Mouse (Mus musculus): ENCODE measurements around the gene Mok.
"Not testable (repeated sequence)": the region's sequence is repeated elsewhere in the genome, so short reads cannot be mapped to it uniquely, and the experiment has no call there.

Gene Mok

GRCm38 (mm10) chr12:110840348-110841198 is at the start of gene Mok:
Mok (minus strand) TSS chr12:110840939.
- peak; percentile 94 to 98 for DNase-seq (ENCODE audit: low spot score in 2 of 2)

- peak; percentile 97 to 98 for DNase-seq (ENCODE audit: low spot score in 2 of 2)
Measured at GRCm38 (mm10) chr12:110889036-110890020, 48.6 kb upstream of the Mok start, which contains the start of the genes Cinp and Tecpr2. Cinp (minus strand) TSS chr12:110889145. Tecpr2 (plus strand) TSS chr12:110889264.

GRCm38 (mm10) chr12:110888606-110889005 is 47.9 kb upstream of the Mok start:
- DNase-seq (ENCODE audit: low spot score in 2 of 2), result peak in 1 of 2 experiments; percentile 50

- DNase-seq (ENCODE audit: low spot score in 2 of 2), result no peak
Measured at GRCm38 (mm10) chr12:110888106-110888505, 47.4 kb upstream of the Mok start.

- DNase-seq (ENCODE audit: low spot score in 2 of 2), result no peak
Measured at GRCm38 (mm10) chr12:110885251-110885650, 44.5 kb upstream of the Mok start.

GRCm38 (mm10) chr12:110882291-110882690 is 41.6 kb upstream of the Mok start:
- no peak for DNase-seq (ENCODE audit: low spot score in 2 of 2)

- DNase-seq (ENCODE audit: low spot score in 2 of 2), result no peak
Measured at GRCm38 (mm10) chr12:110875351-110875750, 34.6 kb upstream of the Mok start.

- DNase-seq (ENCODE audit: low spot score in 2 of 2), result no peak
Measured at GRCm38 (mm10) chr12:110871247-110871646, 30.5 kb upstream of the Mok start.

GRCm38 (mm10) chr12:110870107-110870506 is 29.4 kb upstream of the Mok start:
- DNase-seq (ENCODE audit: low spot score in 2 of 2), result no peak

GRCm38 (mm10) chr12:110865989-110866388 is 25.2 kb upstream of the Mok start:
- peak in 1 of 2 experiments; percentile 34 for DNase-seq (ENCODE audit: low spot score in 2 of 2)

GRCm38 (mm10) chr12:110865571-110865970 is 24.8 kb upstream of the Mok start:
- DNase-seq (ENCODE audit: low spot score in 2 of 2), result no peak

GRCm38 (mm10) chr12:110864008-110864407 is 23.3 kb upstream of the Mok start:
- peak in 1 of 2 experiments; percentile 21 for DNase-seq (ENCODE audit: low spot score in 2 of 2)

GRCm38 (mm10) chr12:110861256-110861655 is 20.5 kb upstream of the Mok start:
- peak in 1 of 2 experiments; percentile 32 for DNase-seq (ENCODE audit: low spot score in 2 of 2)

GRCm38 (mm10) chr12:110860293-110860692 is 19.6 kb upstream of the Mok start:
- no peak for DNase-seq (ENCODE audit: low spot score in 2 of 2)

GRCm38 (mm10) chr12:110858681-110859080 is 17.9 kb upstream of the Mok start:
- DNase-seq (ENCODE audit: low spot score in 2 of 2), result not testable (repeated sequence)

- DNase-seq (ENCODE audit: low spot score in 2 of 2), result no peak
Measured at GRCm38 (mm10) chr12:110857196-110857595, 16.5 kb upstream of the Mok start.

- DNase-seq (ENCODE audit: low spot score in 2 of 2), result no peak
Measured at GRCm38 (mm10) chr12:110854786-110855737, 14.3 kb upstream of the Mok start.

- DNase-seq (ENCODE audit: low spot score in 2 of 2), result no peak
Measured at GRCm38 (mm10) chr12:110851923-110852322, 11.2 kb upstream of the Mok start.

- DNase-seq (ENCODE audit: low spot score in 2 of 2), result no peak
Measured at GRCm38 (mm10) chr12:110851414-110851813, 10.7 kb upstream of the Mok start.

GRCm38 (mm10) chr12:110850929-110851256 is 10.2 kb upstream of the Mok start:
- DNase-seq (ENCODE audit: low spot score in 2 of 2), result no peak
